Mouse (Mus musculus) thymus, postnatal 0 days (tissue): Measurements from ENCODE around the gene Exd2. TPM values are rescaled to one million over a fixed set of nuclear protein-coding genes. Genes with fewer than 3 reads are reported as not detected.
A peak's percentile ranks its signal among the peaks of the same experiment; 100 is the strongest.

Source experiments
- DNase-seq: peaks from one replicate; pipeline ENCODE4 v3.0.0-alpha.2; 2015; ENCODE audit warnings: low spot score
- polyA plus RNA-seq: library from polyadenylated mRNA; unstranded; fragments of >200 nt; fragmentation: Nextera tagmentation; extraction: Ambion mirVana; gene quantifications from 2 replicates; pipeline ENCODE4 v1.2.1, GENCODE M21; 2015

Exd2 gene
- 18.3 and 19.1 TPM in 2 replicates for polyA plus RNA-seq

DNA sequence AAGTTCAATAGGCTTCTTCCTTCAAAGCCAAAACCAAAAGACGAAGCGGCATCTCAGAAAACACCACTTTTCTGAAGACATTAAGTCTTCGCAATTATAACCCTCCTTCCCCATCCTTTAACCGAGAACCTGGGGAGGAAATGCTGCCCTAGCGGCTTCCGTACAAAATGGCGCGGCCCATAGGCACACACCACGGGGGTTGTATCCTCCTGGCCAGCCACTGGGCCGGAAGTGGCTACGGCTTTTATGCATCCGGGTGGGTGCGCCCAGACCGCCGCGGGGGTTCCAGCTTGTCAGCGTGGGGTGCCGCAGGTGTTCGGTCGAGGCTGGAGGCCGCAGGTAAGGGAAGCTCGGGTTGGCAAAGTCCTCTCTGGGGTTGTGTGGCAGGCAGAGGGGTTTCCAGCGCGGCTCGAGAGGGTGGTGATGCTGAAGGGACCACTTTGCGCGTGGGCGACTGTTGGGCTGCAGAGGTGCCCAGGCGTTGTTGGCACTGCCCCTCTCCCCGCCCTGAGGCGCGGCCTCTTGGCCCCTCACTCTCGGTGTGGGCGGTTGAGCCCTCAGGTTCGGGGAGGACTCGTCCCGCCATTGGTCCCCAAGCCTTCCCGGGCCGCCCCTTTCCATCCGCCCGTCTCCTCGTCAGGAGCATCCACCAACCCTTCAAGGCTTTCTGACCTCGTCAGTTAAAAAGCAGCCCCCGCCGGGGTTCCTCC, at the start of gene Exd2:
Gene Exd2, plus strand, starts transcription at position 154 of the 710 bp plus-strand sequence.
- DNase-seq = peak; percentile 92

GRCm38 (mm10) chr12:80415100-80415499, 47.8 kb upstream of the Exd2 start:
- DNase-seq = no peak

DNA sequence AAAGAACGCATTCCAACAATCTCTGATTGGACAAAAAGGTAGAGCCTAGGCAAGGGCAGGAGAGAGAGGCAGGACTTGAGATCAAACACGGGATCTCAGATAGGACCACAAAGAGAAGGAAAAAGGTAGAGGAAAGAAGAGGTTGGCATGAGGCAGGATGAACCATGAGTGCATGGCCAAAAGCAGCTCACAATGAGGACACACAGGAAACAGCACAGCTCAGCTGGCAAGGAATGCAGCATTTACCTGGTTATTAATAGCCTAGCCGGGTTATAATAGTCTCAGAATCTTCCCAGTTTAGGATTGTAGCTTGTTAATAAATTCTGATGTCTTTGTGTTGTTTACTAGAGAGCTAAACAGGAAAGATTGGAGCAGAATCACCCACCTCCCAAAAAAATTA, 35.2 kb upstream of the Exd2 start:
- no peak for DNase-seq

DNA sequence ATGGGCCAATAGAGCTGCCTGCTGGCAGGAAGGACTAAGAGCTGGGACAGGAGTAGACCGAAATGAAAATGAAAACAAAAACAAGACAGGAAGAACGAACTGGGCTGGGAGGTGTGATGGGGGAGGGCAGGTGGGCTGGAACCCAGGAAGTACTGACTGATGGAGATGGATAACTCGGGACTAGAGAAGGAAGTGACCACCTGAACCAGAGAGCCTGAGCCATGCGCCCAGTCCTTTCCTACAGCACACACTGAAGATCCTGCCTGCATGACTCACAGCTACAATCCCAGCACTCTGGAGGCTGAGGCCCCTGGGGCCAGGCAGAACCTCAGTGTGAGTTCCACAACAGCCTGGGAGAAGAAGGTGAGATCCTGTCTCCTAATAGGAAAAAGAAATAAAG, 29.6 kb upstream of the Exd2 start:
- no peak for DNase-seq

DNA sequence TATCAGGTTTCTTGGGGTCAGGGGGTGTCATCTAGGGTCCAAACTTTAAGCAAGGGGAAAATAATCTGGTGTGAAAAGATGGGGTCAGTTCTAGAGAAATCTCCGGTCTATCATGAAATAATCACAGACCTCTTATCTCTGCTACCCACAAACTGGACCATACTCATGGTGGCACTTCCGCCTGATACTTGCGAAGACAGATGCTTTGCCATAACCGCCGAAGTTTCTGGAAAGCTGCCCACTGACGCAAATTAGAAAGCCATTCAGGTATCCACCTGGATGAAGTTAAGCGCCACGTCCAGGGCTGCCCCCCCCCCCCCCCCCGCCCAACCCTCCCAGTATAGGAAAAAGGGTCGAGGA, 28.3 kb upstream of the Exd2 start:
- DNase-seq = no peak

GRCm38 (mm10) chr12:80434961-80435691, 27.8 kb upstream of the Exd2 start:
- peak; percentile 72 for DNase-seq

DNA sequence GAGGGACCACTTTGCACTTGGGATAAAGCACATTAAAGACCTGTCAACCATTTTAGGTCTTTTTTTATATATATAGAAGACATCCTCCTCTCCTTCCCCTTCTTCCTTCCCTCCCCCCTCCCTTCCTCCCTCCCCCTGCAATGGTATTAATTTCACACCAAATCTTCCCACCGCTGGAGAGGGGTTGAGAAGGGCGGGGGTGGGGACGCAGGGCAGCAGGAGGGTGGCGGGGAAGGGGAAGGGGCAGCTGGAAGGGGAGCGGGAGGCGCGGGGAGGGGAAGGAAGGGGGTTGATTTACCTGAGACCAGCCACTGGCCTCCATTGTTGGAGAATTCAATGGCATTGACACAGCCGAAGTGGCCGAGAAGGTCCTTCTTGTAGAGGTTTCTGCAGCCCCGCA, 27.0 kb upstream of the Exd2 start:
- peak; percentile 26 for DNase-seq

- peak; percentile 86 for DNase-seq
These were observed 26.4 kb upstream of the Exd2 start, which contains the start of gene Dcaf5 for GRCm38 (mm10) chr12:80436336-80436976. Dcaf5 (minus strand) TSS chr12:80436601.

GRCm38 (mm10) chr12:80437051-80437675, 25.7 kb upstream of the Exd2 start:
- no peak for DNase-seq

DNA sequence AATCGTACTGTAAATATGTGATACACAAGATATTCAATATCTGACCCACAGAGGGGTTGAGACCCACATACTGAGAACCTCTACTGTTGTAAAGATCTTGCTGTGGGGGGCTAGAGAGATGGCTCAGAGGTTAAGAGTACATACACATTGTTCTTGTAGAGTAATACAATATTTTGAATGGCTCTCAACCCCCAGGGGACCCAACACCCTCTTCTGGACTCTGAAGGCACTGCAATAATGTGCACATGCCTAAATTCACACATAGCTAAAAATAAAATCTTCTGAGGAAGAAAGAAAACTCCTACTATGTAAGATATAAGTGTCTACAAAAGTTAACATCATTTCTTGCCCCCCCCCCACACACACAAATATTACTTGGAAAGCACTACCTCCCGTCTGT, 21.9 kb upstream of the Exd2 start:
- peak; percentile 16 for DNase-seq

DNA sequence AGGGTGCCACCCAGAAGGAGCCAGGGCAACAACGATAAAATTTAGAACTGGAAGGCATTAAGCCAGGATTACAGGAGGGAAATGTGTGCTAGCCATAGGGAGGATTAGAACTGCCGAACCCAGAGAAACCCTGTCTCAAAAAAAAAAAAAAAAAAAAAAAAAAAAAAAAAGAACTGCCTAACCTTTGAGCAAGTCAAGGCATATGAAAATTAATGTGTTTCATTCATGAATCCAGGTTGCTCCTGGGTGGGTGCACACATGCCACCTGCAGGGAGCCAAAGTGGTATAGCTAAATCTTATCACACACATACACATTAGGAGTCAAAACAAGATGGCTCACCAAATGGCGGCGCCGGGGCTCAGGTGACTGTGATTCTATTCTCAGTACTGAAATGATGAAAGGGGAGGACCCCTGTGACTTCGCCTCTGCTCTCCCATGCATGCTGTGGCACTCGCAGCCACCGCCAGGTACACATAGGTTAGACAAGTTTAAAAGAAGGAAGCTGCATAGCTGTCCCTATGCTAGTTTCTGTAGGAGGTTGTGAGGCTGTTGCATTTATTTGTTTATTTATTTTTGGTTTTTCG, 18.3 kb upstream of the Exd2 start:
- DNase-seq = no peak

GRCm38 (mm10) chr12:80453506-80453905, 9.4 kb upstream of the Exd2 start:
- no peak for DNase-seq

- no peak for DNase-seq
These were observed 4.9 kb upstream of the Exd2 start for GRCm38 (mm10) chr12:80458033-80458432.

DNA sequence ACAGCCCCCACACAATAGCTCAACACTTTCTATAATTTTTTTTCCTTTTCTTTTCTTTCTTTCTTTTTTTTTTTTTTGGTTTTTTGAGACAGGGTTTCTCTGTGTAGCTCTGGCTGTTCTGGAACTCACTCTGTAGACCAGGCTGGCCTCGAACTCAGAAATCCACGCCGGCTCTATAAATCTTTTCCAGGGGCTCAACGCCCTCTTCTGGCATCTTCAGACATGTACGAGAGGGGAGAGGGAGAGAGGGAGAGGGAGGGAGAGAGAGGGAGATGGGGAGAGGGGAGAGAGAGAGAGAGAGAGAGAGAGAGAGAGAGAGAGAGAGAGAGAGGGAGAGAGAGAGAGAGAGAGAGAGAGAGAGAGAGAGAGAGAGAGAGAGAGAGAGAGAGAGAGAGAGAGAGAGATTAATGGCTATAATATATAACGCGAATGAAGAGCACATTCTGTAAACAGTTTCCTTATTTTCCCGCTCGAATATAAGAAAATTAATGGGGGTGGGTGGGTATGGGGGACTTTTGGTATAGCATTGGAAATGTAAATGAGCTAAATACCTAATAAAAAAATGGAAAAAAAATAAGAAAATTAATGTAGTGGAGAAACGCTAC, 501 bp upstream of the Exd2 start:
- peak; percentile 16 for DNase-seq

- DNase-seq = no peak
These were observed 873 bp downstream of the Exd2 start for GRCm38 (mm10) chr12:80463666-80464269.

DNA sequence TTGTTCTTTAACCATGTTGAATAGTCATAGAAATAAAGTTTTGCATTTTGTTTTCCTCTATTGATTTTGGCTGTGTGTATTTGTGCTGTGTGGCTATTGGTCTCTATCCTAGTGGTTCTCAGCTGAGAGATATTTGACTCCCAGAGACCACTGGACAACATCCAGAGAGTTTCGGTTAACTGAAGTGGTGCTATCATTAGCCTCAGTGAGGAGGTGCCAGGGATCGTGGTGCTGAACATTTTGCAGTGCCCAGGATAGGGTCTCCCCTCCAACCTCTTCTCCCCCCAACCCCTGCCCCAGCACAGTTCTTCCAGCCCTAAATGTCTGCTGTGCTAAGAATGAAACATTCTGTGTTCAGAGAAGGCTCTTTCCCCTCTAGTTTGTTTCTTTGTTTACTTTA, 7.3 kb downstream of the Exd2 start:
- DNase-seq = no peak

- DNase-seq = no peak
These were observed 9.0 kb downstream of the Exd2 start for GRCm38 (mm10) chr12:80471926-80472325.

DNA sequence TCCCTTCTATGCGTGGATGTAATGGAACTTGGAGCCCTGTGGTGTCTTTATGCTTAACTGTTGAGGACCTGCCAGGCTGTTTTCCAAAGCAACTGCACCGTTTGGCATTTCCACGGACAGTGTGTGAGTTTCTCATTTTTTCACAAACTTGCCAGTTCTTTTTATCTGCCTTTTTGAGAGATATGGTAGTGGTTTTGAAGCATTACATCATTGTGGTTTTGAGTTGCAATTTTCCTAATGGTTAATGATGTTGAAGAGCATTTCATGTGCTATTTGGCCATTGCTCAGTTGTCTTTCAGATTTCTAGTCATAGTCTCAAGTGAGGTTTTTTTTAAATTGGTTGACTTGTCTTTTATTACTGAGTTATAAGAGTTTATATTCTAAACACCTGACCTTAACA, 10.8 kb downstream of the Exd2 start:
- DNase-seq = no peak

DNA sequence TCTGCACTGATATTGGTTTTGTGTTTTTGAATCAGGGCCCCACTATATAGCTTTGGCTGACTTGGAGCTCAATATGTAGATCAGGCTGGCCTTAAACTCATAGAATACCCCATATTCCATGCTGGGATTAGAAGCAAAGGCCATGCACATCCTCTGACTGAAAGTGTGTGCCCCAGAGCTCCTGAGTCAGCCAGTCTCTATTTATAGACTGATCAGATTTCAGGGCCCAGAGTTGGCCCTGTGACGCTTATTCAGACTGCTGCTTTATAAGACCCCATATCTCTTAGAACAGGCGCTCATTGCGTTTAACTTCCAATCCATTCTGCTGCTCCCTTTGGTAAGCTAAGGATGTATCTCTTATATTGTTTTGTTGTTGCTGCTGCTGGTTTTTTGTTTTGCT, 17.1 kb downstream of the Exd2 start:
- DNase-seq = no peak

GRCm38 (mm10) chr12:80483397-80483796, 20.5 kb downstream of the Exd2 start:
- no peak for DNase-seq

- no peak for DNase-seq
These were observed 30.4 kb downstream of the Exd2 start for GRCm38 (mm10) chr12:80493311-80493710.
